Comparison of ENCODE assay signal across 8 mouse cellular contexts in the genomic region with DNA sequence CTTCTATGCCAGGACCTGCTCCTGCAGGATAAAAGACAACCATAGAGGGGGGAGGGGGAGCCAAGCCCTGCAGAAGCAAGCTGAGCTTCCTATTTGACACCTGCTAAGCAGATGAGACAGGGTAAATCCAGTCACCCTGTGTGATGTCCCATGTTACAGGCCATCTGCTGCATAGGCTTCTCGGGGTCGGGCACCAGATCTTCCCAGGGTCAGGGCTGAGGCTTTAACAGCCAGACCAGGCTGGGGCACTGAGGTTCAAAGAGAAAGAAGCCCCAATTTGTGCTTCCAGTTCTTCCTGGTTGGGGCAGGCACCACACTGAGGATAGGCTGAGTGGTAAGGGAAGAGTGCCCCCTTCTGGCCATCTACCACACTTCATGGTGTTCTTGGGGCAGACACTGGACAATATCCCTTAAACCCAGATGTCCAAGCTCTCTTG.
DNase-seq lines count a peak whose midpoint lies in the region.

No protein-coding gene starts in this region.

- peak; percentile 68 for DNase-seq in ZHBTc4 (ENCODE audit: low read depth, low spot score)
- DNase-seq in cerebellum, postnatal 14 days = peak; percentile 93
- DNase-seq in frontal cortex, postnatal 25 days (ENCODE audit: low spot score in 2 of 2) = peak; percentile 60 to 69
- peak; percentile 52 for DNase-seq in hindlimb bud, embryonic 11.5 days (ENCODE audit: extremely low spot score, low read depth, low spot score)
- DNase-seq in layer of hippocampus, postnatal 36 days = peak; percentile 68 to 76
- peak; percentile 47 to 60 for DNase-seq in lung, postnatal 4 days
- DNase-seq in right cerebral cortex, postnatal 10 days (ENCODE audit: low spot score in 2 of 2) = peak; percentile 57 to 73
- no peak for DNase-seq in spleen, postnatal 36 days (ENCODE audit: low spot score in 2 of 2)

Comparison
In these comparisons a context has a peak if more than half of its experiments do, and no peak if none do; other contexts are left out.
1. DNase-seq: peak in ZHBTc4 (single experiment), cerebellum, postnatal 14 days (2 of 2), frontal cortex, postnatal 25 days (2 of 2), hindlimb bud, embryonic 11.5 days (single experiment), layer of hippocampus, postnatal 36 days (2 of 2), lung, postnatal 4 days (2 of 2) and right cerebral cortex, postnatal 10 days (2 of 2); none in spleen, postnatal 36 days (0 of 2).